Mouse (Mus musculus): ENCODE measurements around the gene Olfr1448.
"Not testable (repeated sequence)": the region's sequence is repeated elsewhere in the genome, so short reads cannot be mapped to it uniquely, and the experiment has no call there.

The Olfr1448 gene

GRCm38 (mm10) chr19:12924319-12924718 is at the start of gene Olfr1448:
Gene Olfr1448 (minus strand): TSS chr19:12924419.
- no peak for DNase-seq (ENCODE audit: low spot score)

- DNase-seq (ENCODE audit: low spot score), result not testable (repeated sequence)
These were observed 45.9 kb upstream of the Olfr1448 start for GRCm38 (mm10) chr19:12970082-12970481.

- no peak for DNase-seq (ENCODE audit: low spot score)
These were observed 25.7 kb upstream of the Olfr1448 start, which contains the start of gene Olfr1450 for GRCm38 (mm10) chr19:12949958-12950357. Gene Olfr1450 (plus strand): TSS chr19:12950258.

GRCm38 (mm10) chr19:12930540-12930939 is 6.3 kb upstream of the Olfr1448 start, which contains the start of gene Olfr1449:
Gene Olfr1449 (plus strand): TSS chr19:12930840.
- DNase-seq (ENCODE audit: low spot score), result no peak

GRCm38 (mm10) chr19:12903643-12904042 is 20.6 kb downstream of the Olfr1448 start, which contains the start of gene Olfr1447:
Gene Olfr1447 (minus strand): TSS chr19:12903743.
- no peak for DNase-seq (ENCODE audit: low spot score)

GRCm38 (mm10) chr19:12893424-12893823 is 30.8 kb downstream of the Olfr1448 start, which contains the start of gene Olfr1446:
Gene Olfr1446 (minus strand): TSS chr19:12893524.
- DNase-seq (ENCODE audit: low spot score), result no peak

GRCm38 (mm10) chr19:12883555-12883954 is 40.7 kb downstream of the Olfr1448 start, which contains the start of gene Olfr1445:
Gene Olfr1445 (plus strand): TSS chr19:12883855.
- no peak for DNase-seq (ENCODE audit: low spot score)
